Mouse (Mus musculus) myocyte (in vitro differentiated cells): ENCODE data around the gene Sdk1.

Source experiments
- CEBPB ChIP-seq: IDR thresholded peaks from 2 replicates; pipeline ENCODE4 v1.6.1; 2011; ENCODE audit warnings: mild to moderate bottlenecking, moderate library complexity; ENCODE audit not compliant: poor library complexity, insufficient read depth, severe bottlenecking
- E2F4 ChIP-seq: IDR thresholded peaks from one replicate; pipeline ENCODE4 v1.6.1; 2011; ENCODE audit warnings: mild to moderate bottlenecking, control low read depth, moderate library complexity; ENCODE audit not compliant: insufficient read depth
- MAX ChIP-seq: IDR thresholded peaks from one replicate; pipeline ENCODE4 v1.6.1; 2011; ENCODE audit warnings: low read depth, mild to moderate bottlenecking, control low read depth
- MYOD1 ChIP-seq, 3 experiments: IDR thresholded peaks; one replicate each; pipeline ENCODE4 v1.6.1; 2011; ENCODE audit warnings: control low read depth in 2 of 3, low read depth in 2 of 3, mild to moderate bottlenecking in 2 of 3, moderate library complexity in 1 of 3; ENCODE audit not compliant: insufficient read length in 2 of 3, control insufficient read depth in 1 of 3
- MYOG ChIP-seq, 3 experiments: IDR thresholded peaks; one replicate each; pipeline ENCODE4 v1.6.1; 2011; ENCODE audit warnings: control low read depth in 2 of 3, low read depth in 2 of 3, mild to moderate bottlenecking in 2 of 3; ENCODE audit not compliant: insufficient read length in 2 of 3, control insufficient read depth in 1 of 3, insufficient read depth in 1 of 3
- POLR2A ChIP-seq: IDR thresholded peaks from one replicate; pipeline ENCODE4 v1.6.1; 2011; ENCODE audit warnings: low read depth, mild to moderate bottlenecking, control low read depth, moderate library complexity; ENCODE audit not compliant: insufficient read length
- POLR2AphosphoS2 ChIP-seq: IDR thresholded peaks from one replicate; pipeline ENCODE4 v1.6.1; 2011; ENCODE audit warnings: low read depth, control low read depth; ENCODE audit not compliant: insufficient read length
- TCF3 ChIP-seq: IDR thresholded peaks from one replicate; pipeline ENCODE4 v1.6.1; 2011; ENCODE audit warnings: low read depth, control low read depth; ENCODE audit not compliant: insufficient read length
- USF1 ChIP-seq: IDR thresholded peaks from one replicate; pipeline ENCODE4 v1.6.1; 2011; ENCODE audit warnings: low read depth, mild to moderate bottlenecking, control low read depth, moderate library complexity

- TF ChIP-seq MAX (no peak), MYOD1 (IDR thresholded peaks at IDR 0.05; ENCODE audit: control insufficient read depth in 1 of 3, insufficient read length in 2 of 3, low read depth in 2 of 3) (no peak), MYOG (IDR thresholded peaks at IDR 0.05; ENCODE audit: control insufficient read depth in 1 of 3, insufficient read depth in 1 of 3, insufficient read length in 2 of 3, low read depth in 2 of 3) (no peak), POLR2A (no peak), USF1 (no peak), CEBPB (no peak), POLR2AphosphoS2 (no peak), TCF3 (no peak), E2F4 (no peak)
These were observed 320.8 kb downstream of the Sdk1 start for GRCm38 (mm10) chr5:141561989-141562560.
